Mouse (Mus musculus): ENCODE results near the gene 7530416G11Rik. TPM values are rescaled to one million over a fixed set of nuclear protein-coding genes. Genes with fewer than 3 reads are reported as not detected.
A peak's percentile ranks its signal among the peaks of the same experiment; 100 is the strongest.

7530416G11Rik gene
- polyA plus RNA-seq, 1 experiment from 2014 or later = not detected

DNA sequence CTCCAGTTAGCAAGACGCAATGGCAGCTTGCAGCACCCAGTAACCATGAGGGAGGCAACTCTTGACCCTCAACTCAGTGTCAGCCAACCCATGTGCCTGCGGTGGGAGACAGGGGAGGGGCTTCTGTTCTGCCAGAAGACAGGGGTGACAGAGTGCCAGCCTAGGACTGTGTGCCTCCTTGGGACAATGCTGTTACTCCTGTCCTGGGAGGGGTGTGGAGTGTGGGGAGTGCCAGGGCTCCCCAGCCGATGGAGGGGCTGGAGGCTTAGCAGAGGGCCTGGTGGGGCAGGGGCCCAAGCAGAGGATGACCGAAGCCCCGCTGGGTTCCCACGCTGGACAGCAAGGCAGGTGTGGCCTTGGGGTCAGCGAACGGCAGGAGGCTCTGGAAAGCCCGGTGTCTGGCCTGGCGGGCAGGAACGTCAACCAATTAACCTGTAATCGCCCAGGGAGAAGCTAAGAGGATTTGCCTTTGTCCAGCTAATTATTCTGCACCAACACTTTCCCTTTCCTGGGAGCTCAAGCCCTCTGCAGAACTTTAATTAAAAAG, 21.4 kb upstream of the 7530416G11Rik start:
- 0 out of 2 replicates have a peak, but pooled peaks have one; percentile 50 for ATAC-seq

GRCm38 (mm10) chr15:85523173-85523991, 20.4 kb upstream of the 7530416G11Rik start:
- peak; percentile 58 for ATAC-seq
- 0 out of 2 replicates have a peak overlapping the region, but pooled peaks have one; percentile 13 for H3K9ac ChIP-seq (ENCODE audit: low read depth, low read length)
- no peaks in the 10 kb centered on the region for H3K36me3 ChIP-seq (ENCODE audit: control insufficient read depth, insufficient read depth, low read length)
- 16% methylated on average over 14 of the region's 14 CpGs for WGBS
- 0 out of 2 replicates have a peak overlapping the region, but pooled peaks have one; percentile 23 for H3K27ac ChIP-seq (ENCODE audit: low read depth, low read length)
- no peaks in the 10 kb centered on the region for H3K27me3 ChIP-seq (replicated peaks; ENCODE audit: control insufficient read depth, insufficient read depth, low read length)
- H3K9me3 ChIP-seq (ENCODE audit: control insufficient read depth, low read length) = no peaks in the 10 kb centered on the region
- H3K4me3 ChIP-seq (ENCODE audit: low read length) = no peak overlapping the region
- peaks cover 7% of the 10 kb centered on the region; the same call in 1 of the 2 replicates for H3K4me1 ChIP-seq (ENCODE audit: control insufficient read depth, insufficient read depth, low read depth, low read length)
- H3K4me2 ChIP-seq (ENCODE audit: low read length) = peak overlapping the region; percentile 24; the same call in 1 of the 2 replicates

More for the DNA sequence above, 21.4 kb upstream of the 7530416G11Rik start:
- no peak overlapping the region for H3K4me2 ChIP-seq (ENCODE audit: low read length)
- H3K4me3 ChIP-seq (ENCODE audit: low read length) = no peak overlapping the region
- no peak overlapping the region for H3K27ac ChIP-seq (ENCODE audit: low read depth, low read length)
- H3K27me3 ChIP-seq (replicated peaks; ENCODE audit: control insufficient read depth, insufficient read depth, low read length) = no peaks in the 10 kb centered on the region
- 24% methylated on average over 12 of the region's 12 CpGs for WGBS
- no peaks in the 10 kb centered on the region for H3K9me3 ChIP-seq (ENCODE audit: control insufficient read depth, low read length)
- no peaks in the 10 kb centered on the region for H3K36me3 ChIP-seq (ENCODE audit: control insufficient read depth, insufficient read depth, low read length)
- peaks cover 7% of the 10 kb centered on the region; the same call in 1 of the 2 replicates for H3K4me1 ChIP-seq (ENCODE audit: control insufficient read depth, insufficient read depth, low read depth, low read length)
- no peak overlapping the region for H3K9ac ChIP-seq (ENCODE audit: low read depth, low read length)

- Histone ChIP-seq H3K4me3 (ENCODE audit: low read length) (no peak overlapping the region), H3K9me3 (ENCODE audit: control insufficient read depth, low read length) (no peaks in the 10 kb centered on the region), H3K9ac (ENCODE audit: low read depth, low read length) (no peak overlapping the region), H3K4me1 (ENCODE audit: control insufficient read depth, insufficient read depth, low read depth, low read length) (peaks cover 7% of the 10 kb centered on the region; the same call in 1 of the 2 replicates), H3K27ac (ENCODE audit: low read depth, low read length) (no peak overlapping the region), H3K27me3 (replicated peaks; ENCODE audit: control insufficient read depth, insufficient read depth, low read length) (no peaks in the 10 kb centered on the region), H3K4me2 (ENCODE audit: low read length) (no peak overlapping the region), H3K36me3 (ENCODE audit: control insufficient read depth, insufficient read depth, low read length) (no peaks in the 10 kb centered on the region)
- WGBS = 71% methylated on average over 4 of the region's 4 CpGs
- ATAC-seq = no peak
Measured at GRCm38 (mm10) chr15:85519438-85519837, 16.4 kb upstream of the 7530416G11Rik start.

DNA sequence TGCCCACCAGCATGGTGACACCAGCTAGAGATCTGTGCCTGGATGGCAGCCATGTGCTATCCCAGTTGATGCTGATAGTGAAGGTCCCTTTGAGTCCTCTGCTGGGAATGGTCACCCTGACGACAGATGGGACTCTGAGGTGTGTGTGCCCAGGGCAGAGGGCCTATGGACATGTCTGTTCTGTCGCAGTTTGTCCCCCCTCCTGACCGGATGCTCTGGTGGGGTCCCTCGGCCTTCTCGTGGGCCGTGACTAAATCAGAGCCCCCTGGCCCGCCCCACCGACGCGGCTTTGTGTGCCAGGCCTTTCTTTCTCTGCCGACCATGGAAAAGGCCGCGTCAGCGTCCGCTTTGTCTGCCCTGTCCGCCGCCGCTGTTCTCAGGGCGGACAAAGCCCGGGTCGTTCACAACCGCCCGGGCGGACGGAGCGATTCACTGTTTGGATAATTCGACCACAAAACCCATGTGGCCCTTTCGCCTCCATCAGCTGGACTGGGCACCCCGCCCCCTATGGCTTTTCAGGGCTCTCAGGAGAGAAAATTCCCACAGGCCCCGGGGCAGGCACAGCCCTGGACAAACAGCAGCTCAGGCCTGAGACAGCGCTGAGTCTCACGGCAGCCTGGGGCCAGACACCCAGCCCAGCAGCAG, 4.5 kb upstream of the 7530416G11Rik start:
- no peaks in the 10 kb centered on the region for H3K27me3 ChIP-seq (replicated peaks; ENCODE audit: control insufficient read depth, insufficient read depth, low read length)
- H3K27ac ChIP-seq (ENCODE audit: low read depth, low read length) = peak overlapping the region; percentile 54; the same call in 1 of the 2 replicates
- no peak overlapping the region for H3K4me3 ChIP-seq (ENCODE audit: low read length)
- peak overlapping the region; percentile 19 for H3K9ac ChIP-seq (ENCODE audit: low read depth, low read length)
- ATAC-seq = peak; percentile 45; the same call in 1 of the 2 replicates
- peaks cover 11% of the 10 kb centered on the region for H3K4me1 ChIP-seq (ENCODE audit: control insufficient read depth, insufficient read depth, low read depth, low read length)
- no peaks in the 10 kb centered on the region for H3K9me3 ChIP-seq (ENCODE audit: control insufficient read depth, low read length)
- no peaks in the 10 kb centered on the region for H3K36me3 ChIP-seq (ENCODE audit: control insufficient read depth, insufficient read depth, low read length)
- no peak overlapping the region for H3K4me2 ChIP-seq (ENCODE audit: low read length)
- WGBS = 17% methylated on average over 32 of the region's 32 CpGs

- Histone ChIP-seq H3K27me3 (replicated peaks; ENCODE audit: control insufficient read depth, insufficient read depth, low read length) (no peaks in the 10 kb centered on the region), H3K9ac (ENCODE audit: low read depth, low read length) (no peak overlapping the region), H3K4me1 (ENCODE audit: control insufficient read depth, insufficient read depth, low read depth, low read length) (peaks cover 11% of the 10 kb centered on the region), H3K36me3 (ENCODE audit: control insufficient read depth, insufficient read depth, low read length) (no peaks in the 10 kb centered on the region), H3K4me3 (ENCODE audit: low read length) (no peak overlapping the region), H3K9me3 (ENCODE audit: control insufficient read depth, low read length) (no peaks in the 10 kb centered on the region), H3K27ac (ENCODE audit: low read depth, low read length) (no peak overlapping the region), H3K4me2 (ENCODE audit: low read length) (no peak overlapping the region)
- 82% methylated on average over 1 of the region's 1 CpGs for WGBS
- ATAC-seq = no peak
Measured at GRCm38 (mm10) chr15:85506680-85507079, 3.7 kb upstream of the 7530416G11Rik start.

GRCm38 (mm10) chr15:85505118-85505925, 2.3 kb upstream of the 7530416G11Rik start:
- no peak overlapping the region for H3K9ac ChIP-seq (ENCODE audit: low read depth, low read length)
- 31% methylated on average over 14 of the region's 14 CpGs for WGBS

DNA sequence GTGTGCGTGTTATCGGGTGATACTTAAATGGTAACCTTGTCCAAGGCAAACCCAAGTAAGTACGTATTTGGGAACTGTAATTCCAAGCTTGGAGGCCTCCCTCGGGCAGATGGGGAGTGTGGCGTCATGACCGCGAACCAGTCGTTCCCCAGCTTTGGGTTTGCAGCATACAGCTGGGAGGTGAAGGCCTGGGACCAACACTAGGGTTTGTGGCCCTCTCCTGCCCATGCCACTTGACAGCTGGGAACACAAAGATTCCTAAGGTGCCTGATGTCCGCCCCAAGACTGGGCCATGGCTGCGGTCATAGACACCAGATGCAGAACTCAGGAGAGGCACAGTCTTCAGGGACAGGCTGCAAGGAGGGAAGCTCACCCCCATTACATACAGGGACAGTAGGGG, 2.8 kb downstream of the 7530416G11Rik start:
- no peaks in the 10 kb centered on the region for H3K27me3 ChIP-seq (replicated peaks; ENCODE audit: control insufficient read depth, insufficient read depth, low read length)
- no peak overlapping the region for H3K27ac ChIP-seq (ENCODE audit: low read depth, low read length)
- ATAC-seq = no peak
- no peak overlapping the region for H3K4me2 ChIP-seq (ENCODE audit: low read length)
- no peaks in the 10 kb centered on the region for H3K9me3 ChIP-seq (ENCODE audit: control insufficient read depth, low read length)
- H3K36me3 ChIP-seq (ENCODE audit: control insufficient read depth, insufficient read depth, low read length) = no peaks in the 10 kb centered on the region
- peaks cover 4% of the 10 kb centered on the region; the same call in 1 of the 2 replicates for H3K4me1 ChIP-seq (ENCODE audit: control insufficient read depth, insufficient read depth, low read depth, low read length)
- 85% methylated on average over 10 of the region's 10 CpGs for WGBS
- no peak overlapping the region for H3K4me3 ChIP-seq (ENCODE audit: low read length)
- no peak overlapping the region for H3K9ac ChIP-seq (ENCODE audit: low read depth, low read length)

More at GRCm38 (mm10) chr15:85505118-85505925, 2.3 kb upstream of the 7530416G11Rik start:
- Histone ChIP-seq H3K4me3 (ENCODE audit: low read length) (no peak overlapping the region), H3K4me1 (ENCODE audit: control insufficient read depth, insufficient read depth, low read depth, low read length) (peaks cover 11% of the 10 kb centered on the region), H3K27ac (ENCODE audit: low read depth, low read length) (peak overlapping the region; percentile 24; the same call in 1 of the 2 replicates), H3K36me3 (ENCODE audit: control insufficient read depth, insufficient read depth, low read length) (no peaks in the 10 kb centered on the region), H3K9me3 (ENCODE audit: control insufficient read depth, low read length) (no peaks in the 10 kb centered on the region), H3K4me2 (ENCODE audit: low read length) (no peak overlapping the region), H3K27me3 (replicated peaks; ENCODE audit: control insufficient read depth, insufficient read depth, low read length) (no peaks in the 10 kb centered on the region)
- peak; percentile 58 for ATAC-seq

DNA sequence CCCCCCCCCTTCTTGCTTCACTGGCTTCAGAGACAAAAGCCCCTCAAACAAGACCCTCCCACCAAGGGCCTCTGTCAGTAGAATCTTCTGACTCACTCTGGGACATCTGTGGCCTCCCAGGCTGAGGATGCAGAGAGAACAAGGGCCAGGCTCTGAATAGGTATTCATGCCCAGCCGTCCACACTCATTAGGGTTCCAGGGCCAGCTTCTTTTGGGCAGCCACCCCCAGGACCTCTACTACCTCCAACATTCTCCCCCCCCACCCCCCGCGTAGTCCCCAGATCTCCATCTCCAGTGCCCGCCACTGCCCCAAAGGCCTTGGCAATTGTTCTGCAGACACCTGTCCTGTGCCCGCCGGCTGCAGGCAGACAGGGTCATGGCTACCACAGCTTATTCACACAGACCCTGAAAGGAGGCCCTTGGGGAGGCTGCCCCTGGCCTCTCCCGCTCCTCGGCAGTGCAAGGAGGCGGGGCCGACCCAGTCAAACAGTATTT, 5.0 kb downstream of the 7530416G11Rik start:
- H3K9me3 ChIP-seq (ENCODE audit: control insufficient read depth, low read length) = no peaks in the 10 kb centered on the region
- no peak overlapping the region for H3K4me2 ChIP-seq (ENCODE audit: low read length)
- no peak overlapping the region for H3K9ac ChIP-seq (ENCODE audit: low read depth, low read length)
- no peaks in the 10 kb centered on the region for H3K27me3 ChIP-seq (replicated peaks; ENCODE audit: control insufficient read depth, insufficient read depth, low read length)
- H3K4me1 ChIP-seq (ENCODE audit: control insufficient read depth, insufficient read depth, low read depth, low read length) = peaks cover 15% of the 10 kb centered on the region
- WGBS = 14% methylated on average over 10 of the region's 10 CpGs
- ATAC-seq = peak; percentile 79
- no peaks in the 10 kb centered on the region for H3K36me3 ChIP-seq (ENCODE audit: control insufficient read depth, insufficient read depth, low read length)
- H3K27ac ChIP-seq (ENCODE audit: low read depth, low read length) = peak overlapping the region; percentile 23; the same call in 1 of the 2 replicates
- H3K4me3 ChIP-seq (ENCODE audit: low read length) = no peak overlapping the region

Data from hindbrain, embryonic 16.5 days (tissue).